Mouse (Mus musculus) stomach, embryonic 16.5 days (tissue): ENCODE results near the gene Tat. TPM values are rescaled to one million over a fixed set of nuclear protein-coding genes. Genes with fewer than 3 reads are reported as not detected.

Experiments used
- ATAC-seq: fragments of 200-750 bp; cut with Nextera tagmentation; 2 replicates; pipeline ENCODE4 v1.8.0; 2017; ENCODE audit warnings: moderate number of reproducible peaks, moderate TSS enrichment; ENCODE audit not compliant: insufficient read depth, low FRiP score
- H3K27ac ChIP-seq: fragments of 300-500 bp; sonication (generic); 2 replicates; pipeline ENCODE4 v1.5.1; 2014; ENCODE audit warnings: low read length
- H3K27me3 ChIP-seq: fragments of 300-500 bp; sonication (generic); 2 replicates; pipeline ENCODE4 v1.6.1; 2014; ENCODE audit warnings: low read length, control low read depth, mixed read lengths; ENCODE audit not compliant: control insufficient read depth, insufficient read depth
- H3K36me3 ChIP-seq: fragments of 300-500 bp; sonication (generic); 2 replicates; pipeline ENCODE4 v1.6.1; 2014; ENCODE audit warnings: low read length; ENCODE audit not compliant: control insufficient read depth, insufficient read depth
- H3K4me1 ChIP-seq: fragments of 300-500 bp; sonication (generic); 2 replicates; pipeline ENCODE4 v1.6.1; 2014; ENCODE audit warnings: low read length, control low read depth, mixed read lengths; ENCODE audit not compliant: control insufficient read depth, insufficient read depth
- H3K4me2 ChIP-seq: fragments of 300-500 bp; sonication (generic); 2 replicates; pipeline ENCODE4 v1.6.1; 2014; ENCODE audit warnings: low read depth, low read length, mixed read lengths
- H3K4me3 ChIP-seq: fragments of 300-500 bp; sonication (generic); replicated peaks from 2 replicates; pipeline ENCODE4 v1.5.1; 2014; ENCODE audit warnings: mild to moderate bottlenecking, low read length
- H3K9ac ChIP-seq: fragments of 300-500 bp; sonication (generic); 2 replicates; pipeline ENCODE4 v1.6.1; 2014; ENCODE audit warnings: low read length
- H3K9me3 ChIP-seq: fragments of 300-500 bp; sonication (generic); replicated peaks from 2 replicates; pipeline ENCODE4 v1.6.1; 2016; ENCODE audit warnings: low read length, control low read depth; ENCODE audit not compliant: control insufficient read depth
- WGBS: fragments of 180-500 bp; shearing (Covaris S2); extraction: QIAGEN DNeasy Blood & Tissue Kit; methylation state at CpG from one replicate; pipeline ENCODE4 v1.1.7; 2014; 5-methylcytosine and 5-hydroxymethylcytosine counted together
- polyA plus RNA-seq: library from polyadenylated mRNA; unstranded; fragments of >200 nt; fragmentation: Nextera tagmentation; extraction: Ambion mirVana; gene quantifications from 2 replicates; pipeline ENCODE4 v1.2.1, GENCODE M21; 2015

The Tat gene
- polyA plus RNA-seq, 1 experiment from 2014 or later: not detected

- ATAC-seq: peak; percentile 52; the same call in 1 of the 2 replicates
- 10% methylated on average over 16 of the region's 16 CpGs for WGBS
- Histone ChIP-seq H3K27ac (peak overlapping the region; percentile 46), H3K9me3 (no peaks in the 10 kb centered on the region), H3K4me3 (no peak overlapping the region), H3K36me3 (no peaks in the 10 kb centered on the region), H3K4me1 (peaks cover 22% of the 10 kb centered on the region), H3K9ac (no peak overlapping the region), H3K27me3 (peaks cover 11% of the 10 kb centered on the region), H3K4me2 (peak overlapping the region; percentile 33)
Measured at GRCm38 (mm10) chr8:109957167-109958028, 32.8 kb upstream of the Tat start.

DNA sequence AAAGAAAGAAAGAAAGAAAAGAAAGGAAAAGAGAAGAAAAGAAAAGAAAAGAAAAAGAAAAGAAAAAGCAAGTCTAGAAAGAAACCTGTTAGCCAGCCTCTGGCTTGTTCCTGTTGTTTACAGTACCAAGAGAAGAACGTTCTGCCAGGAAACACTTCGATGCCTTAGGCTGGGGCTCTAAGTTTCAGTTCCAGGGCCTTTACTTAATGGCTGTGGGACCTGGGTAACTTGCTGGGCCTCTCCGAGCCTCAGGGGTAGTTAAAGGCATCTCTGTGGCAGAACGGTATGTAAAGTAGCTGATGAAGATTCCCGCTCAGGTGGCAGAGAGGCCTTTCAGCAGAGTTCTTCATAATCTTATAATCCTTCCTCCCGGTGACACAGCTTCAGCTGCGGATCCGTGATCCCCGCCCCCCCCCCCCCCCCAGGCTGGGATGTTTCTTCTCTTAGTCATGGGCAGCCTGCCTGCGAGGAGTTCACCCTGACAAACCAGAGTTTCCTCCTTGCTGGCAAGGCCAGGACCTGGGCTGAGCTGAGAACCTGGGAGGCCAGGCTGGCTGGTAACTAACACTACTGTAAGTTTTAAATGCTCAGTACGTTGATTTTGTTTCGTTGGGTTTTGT, 32.1 kb upstream of the Tat start:
- 23% methylated on average over 12 of the region's 12 CpGs for WGBS
- Histone ChIP-seq H3K4me1 (peaks cover 22% of the 10 kb centered on the region), H3K9me3 (no peaks in the 10 kb centered on the region), H3K36me3 (no peaks in the 10 kb centered on the region), H3K27ac (peak overlapping the region; percentile 75), H3K4me2 (no peak overlapping the region), H3K4me3 (no peak overlapping the region), H3K9ac (no peak overlapping the region), H3K27me3 (peaks cover 15% of the 10 kb centered on the region)
- no peak for ATAC-seq

GRCm38 (mm10) chr8:109959112-109959511, 31.1 kb upstream of the Tat start:
- Histone ChIP-seq H3K4me3 (no peak overlapping the region), H3K27me3 (peaks cover 15% of the 10 kb centered on the region), H3K9me3 (no peaks in the 10 kb centered on the region), H3K4me1 (peaks cover 22% of the 10 kb centered on the region), H3K27ac (peak overlapping the region; percentile 75; the same call in 1 of the 2 replicates), H3K9ac (no peak overlapping the region), H3K36me3 (no peaks in the 10 kb centered on the region), H3K4me2 (no peak overlapping the region)
- 74% methylated on average over 4 of the region's 4 CpGs for WGBS
- no peak for ATAC-seq

GRCm38 (mm10) chr8:109961693-109962367, 28.4 kb upstream of the Tat start, which contains the start of gene Marveld3:
Gene Marveld3, minus strand, starts transcription at chr8:109962203.
- WGBS: 2% methylated on average over 64 of the region's 64 CpGs
- Histone ChIP-seq H3K4me2 (peak within 1 kb of the TSS; percentile 74), H3K36me3 (no peaks in the 10 kb centered on the region), H3K4me1 (peaks cover 21% of the 10 kb centered on the region), H3K27ac (no peak within 1 kb of the TSS), H3K9me3 (no peaks in the 10 kb centered on the region), H3K9ac (peak within 1 kb of the TSS; percentile 72), H3K27me3 (peaks cover 15% of the 10 kb centered on the region), H3K4me3 (peak within 1 kb of the TSS; percentile 58)
- peak; percentile 68 for ATAC-seq

DNA sequence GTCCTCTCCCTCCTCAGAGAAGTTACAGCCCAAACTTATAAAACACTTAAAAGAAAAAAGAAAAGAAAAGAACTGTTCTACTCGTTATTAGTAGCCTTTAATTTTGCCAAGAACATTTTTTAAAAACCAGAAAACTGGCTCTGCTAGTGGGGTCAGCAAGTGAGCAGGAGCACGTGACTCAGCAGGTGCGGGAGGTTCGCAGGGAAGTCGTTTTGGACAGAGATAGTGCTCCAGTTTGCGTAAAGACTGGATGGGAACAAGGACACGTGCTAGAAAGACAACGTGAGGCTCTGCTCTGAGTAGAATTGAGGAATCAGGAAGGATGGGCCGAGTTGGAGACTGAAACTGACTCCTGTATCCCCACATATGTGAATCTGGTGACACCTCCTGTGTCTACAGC, 27.3 kb upstream of the Tat start:
- Histone ChIP-seq H3K9ac (no peak overlapping the region), H3K4me3 (no peak overlapping the region), H3K27ac (no peak overlapping the region), H3K27me3 (peaks cover 15% of the 10 kb centered on the region), H3K36me3 (no peaks in the 10 kb centered on the region), H3K4me1 (0 out of 2 replicates have a peak, but pooled peaks cover 13% of the 10 kb centered on the region), H3K9me3 (no peaks in the 10 kb centered on the region), H3K4me2 (no peak overlapping the region)
- 66% methylated on average over 9 of the region's 9 CpGs for WGBS
- no peak for ATAC-seq

DNA sequence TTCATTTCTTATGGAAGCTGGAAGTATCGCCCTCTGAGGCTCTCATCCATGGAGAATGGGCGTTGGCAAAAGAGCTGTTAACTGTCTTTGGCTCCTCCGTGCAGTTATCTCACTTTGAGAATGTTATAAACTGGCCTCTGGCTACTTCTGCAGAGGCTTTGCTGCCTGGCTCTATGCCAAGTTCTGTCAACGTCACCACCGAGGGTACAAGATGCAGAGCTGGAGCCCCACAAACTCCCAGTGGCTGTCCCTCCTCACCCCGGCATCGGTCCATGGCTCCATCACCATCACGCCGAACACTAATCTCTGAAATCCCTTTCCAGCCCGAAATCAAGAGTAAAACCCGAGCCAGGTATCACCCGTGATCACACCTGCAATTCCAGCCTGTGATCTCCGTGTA, 26.8 kb upstream of the Tat start:
- 0 out of 2 replicates have a peak, but pooled peaks cover 9% of the 10 kb centered on the region for H3K4me1 ChIP-seq
- H3K4me2 ChIP-seq: no peak overlapping the region
- H3K4me3 ChIP-seq: no peak overlapping the region
- no peak overlapping the region for H3K27ac ChIP-seq
- H3K36me3 ChIP-seq: no peaks in the 10 kb centered on the region
- no peak for ATAC-seq
- no peak overlapping the region for H3K9ac ChIP-seq
- H3K9me3 ChIP-seq: no peaks in the 10 kb centered on the region
- 61% methylated on average over 13 of the region's 13 CpGs for WGBS
- H3K27me3 ChIP-seq: peaks cover 15% of the 10 kb centered on the region

GRCm38 (mm10) chr8:109964106-109964505, 26.1 kb upstream of the Tat start:
- H3K4me2 ChIP-seq: no peak overlapping the region
- H3K36me3 ChIP-seq: no peaks in the 10 kb centered on the region
- no peak overlapping the region for H3K9ac ChIP-seq
- H3K27ac ChIP-seq: no peak overlapping the region
- H3K4me1 ChIP-seq: 0 out of 2 replicates have a peak, but pooled peaks cover 7% of the 10 kb centered on the region
- H3K9me3 ChIP-seq: no peaks in the 10 kb centered on the region
- WGBS: 63% methylated on average over 4 of the region's 4 CpGs
- ATAC-seq: no peak
- no peak overlapping the region for H3K4me3 ChIP-seq
- peaks cover 15% of the 10 kb centered on the region for H3K27me3 ChIP-seq

GRCm38 (mm10) chr8:109968837-109969236, 21.4 kb upstream of the Tat start:
- Histone ChIP-seq H3K9me3 (no peaks in the 10 kb centered on the region), H3K27ac (no peak overlapping the region), H3K36me3 (no peaks in the 10 kb centered on the region), H3K4me2 (no peak overlapping the region), H3K27me3 (0 out of 2 replicates have a peak, but pooled peaks cover 4% of the 10 kb centered on the region), H3K9ac (no peak overlapping the region), H3K4me3 (no peak overlapping the region), H3K4me1 (no peaks in the 10 kb centered on the region)
- no peak for ATAC-seq
- 45% methylated on average over 10 of the region's 10 CpGs for WGBS
